Mouse (Mus musculus): ENCODE data around the gene Cntnap1. TPM values are rescaled to one million over a fixed set of nuclear protein-coding genes. Genes with fewer than 3 reads are reported as not detected.
A peak's percentile ranks its signal among the peaks of the same experiment; 100 is the strongest.

The Cntnap1 gene
- polyA plus RNA-seq, 1 experiment from 2014 or later: 0.24 TPM

- Histone ChIP-seq H3K4me3 (ENCODE audit: low read depth, low read length) (peak within 1 kb of the TSS; percentile 82), H3K4me2 (replicated peaks; ENCODE audit: low read depth, low read length) (peak within 1 kb of the TSS; percentile 93), H3K27ac (ENCODE audit: low read length) (peak within 1 kb of the TSS; percentile 94), H3K27me3 (replicated peaks; ENCODE audit: insufficient read depth, low read length) (no peaks in the 10 kb centered on the region), H3K4me1 (ENCODE audit: insufficient read depth, low read depth, low read length) (peaks cover 10% of the 10 kb centered on the region; the same call in 1 of the 2 replicates), H3K36me3 (ENCODE audit: insufficient read depth, low read length) (no peaks in the 10 kb centered on the region), H3K9me3 (ENCODE audit: low read length) (no peaks in the 10 kb centered on the region), H3K9ac (replicated peaks; ENCODE audit: low read depth) (peak within 1 kb of the TSS; percentile 85)
- DNase-seq (ENCODE audit: low spot score) (peak; percentile 93), ATAC-seq (peak; percentile 90)
- 1% methylated on average over 54 of the region's 56 CpGs for WGBS
- no peak for TF ChIP-seq EP300 (IDR thresholded peaks at IDR 0.05)
- TF ChIP-seq CTCF (IDR thresholded peaks at IDR 0.05): peak; percentile 66
Measured at GRCm38 (mm10) chr11:101226065-101226701, 55.9 kb downstream of the Cntnap1 start, which contains the start of gene Ezh1. Ezh1 (minus strand) TSS chr11:101226463.

- ATAC-seq: no peak
- no peaks in the 10 kb centered on the region for H3K36me3 ChIP-seq (ENCODE audit: insufficient read depth, low read length)
- 20% methylated on average over 8 of the region's 8 CpGs for whole genome bisulfite sequencing
- TF ChIP-seq EP300 (IDR thresholded peaks at IDR 0.05): no peak
- no peak for TF ChIP-seq CTCF (IDR thresholded peaks at IDR 0.05)
- no peak for DNase-seq (ENCODE audit: low spot score)
- H3K9ac ChIP-seq (replicated peaks; ENCODE audit: low read depth): no peak overlapping the region
- H3K4me3 ChIP-seq (ENCODE audit: low read depth, low read length): no peak overlapping the region
- H3K9me3 ChIP-seq (ENCODE audit: low read length): no peaks in the 10 kb centered on the region
- no peaks in the 10 kb centered on the region for H3K27me3 ChIP-seq (replicated peaks; ENCODE audit: insufficient read depth, low read length)
- H3K4me1 ChIP-seq (ENCODE audit: insufficient read depth, low read depth, low read length): peaks cover 10% of the 10 kb centered on the region; the same call in 1 of the 2 replicates
- H3K27ac ChIP-seq (ENCODE audit: low read length): peak overlapping the region; percentile 93
- peak overlapping the region; percentile 34 for H3K4me2 ChIP-seq (replicated peaks; ENCODE audit: low read depth, low read length)
Measured at GRCm38 (mm10) chr11:101229361-101229900, 59.1 kb downstream of the Cntnap1 start.

GRCm38 (mm10) chr11:101230061-101230511 lies 59.8 kb downstream of the Cntnap1 start:
- no peaks in the 10 kb centered on the region for H3K9me3 ChIP-seq (ENCODE audit: low read length)
- TF ChIP-seq EP300 (IDR thresholded peaks at IDR 0.05) (no peak), CTCF (IDR thresholded peaks at IDR 0.05) (no peak)
- WGBS: 27% methylated on average over 2 of the region's 2 CpGs
- H3K27me3 ChIP-seq (replicated peaks; ENCODE audit: insufficient read depth, low read length): no peaks in the 10 kb centered on the region
- DNase-seq (ENCODE audit: low spot score): peak; percentile 76
- H3K4me1 ChIP-seq (ENCODE audit: insufficient read depth, low read depth, low read length): peaks cover 10% of the 10 kb centered on the region; the same call in 1 of the 2 replicates
- no peak overlapping the region; the same call in 1 of the 2 replicates for H3K4me2 ChIP-seq (replicated peaks; ENCODE audit: low read depth, low read length)
- ATAC-seq: 0 out of 2 replicates have a peak, but pooled peaks have one; percentile 7
- no peaks in the 10 kb centered on the region for H3K36me3 ChIP-seq (ENCODE audit: insufficient read depth, low read length)
- no peak overlapping the region for H3K9ac ChIP-seq (replicated peaks; ENCODE audit: low read depth)
- H3K27ac ChIP-seq (ENCODE audit: low read length): peak overlapping the region; percentile 93
- no peak overlapping the region for H3K4me3 ChIP-seq (ENCODE audit: low read depth, low read length)

GRCm38 (mm10) chr11:101230526-101230925 lies 60.2 kb downstream of the Cntnap1 start:
- Histone ChIP-seq H3K36me3 (ENCODE audit: insufficient read depth, low read length) (no peaks in the 10 kb centered on the region), H3K27ac (ENCODE audit: low read length) (peak overlapping the region; percentile 93), H3K4me2 (replicated peaks; ENCODE audit: low read depth, low read length) (peak overlapping the region; percentile 52), H3K4me3 (ENCODE audit: low read depth, low read length) (no peak overlapping the region), H3K9me3 (ENCODE audit: low read length) (no peaks in the 10 kb centered on the region), H3K27me3 (replicated peaks; ENCODE audit: insufficient read depth, low read length) (no peaks in the 10 kb centered on the region), H3K9ac (replicated peaks; ENCODE audit: low read depth) (no peak overlapping the region), H3K4me1 (ENCODE audit: insufficient read depth, low read depth, low read length) (peaks cover 10% of the 10 kb centered on the region; the same call in 1 of the 2 replicates)
- no peak for TF ChIP-seq CTCF (IDR thresholded peaks at IDR 0.05)
- no peak for TF ChIP-seq EP300 (IDR thresholded peaks at IDR 0.05)
- ATAC-seq: no peak
- 20% methylated on average over 5 of the region's 5 CpGs for WGBS
- DNase-seq (ENCODE audit: low spot score): peak; percentile 47

- 4% methylated on average over 18 of the region's 18 CpGs for WGBS
- Histone ChIP-seq H3K27ac (ENCODE audit: low read length) (peak overlapping the region; percentile 93), H3K27me3 (replicated peaks; ENCODE audit: insufficient read depth, low read length) (no peaks in the 10 kb centered on the region), H3K9me3 (ENCODE audit: low read length) (no peaks in the 10 kb centered on the region), H3K4me1 (ENCODE audit: insufficient read depth, low read depth, low read length) (peaks cover 10% of the 10 kb centered on the region; the same call in 1 of the 2 replicates), H3K4me3 (ENCODE audit: low read depth, low read length) (peak overlapping the region; percentile 27), H3K9ac (replicated peaks; ENCODE audit: low read depth) (peak overlapping the region; percentile 23; the same call in 1 of the 2 replicates), H3K4me2 (replicated peaks; ENCODE audit: low read depth, low read length) (peak overlapping the region; percentile 52), H3K36me3 (ENCODE audit: insufficient read depth, low read length) (no peaks in the 10 kb centered on the region)
- DNase-seq (ENCODE audit: low spot score) (peak; percentile 84), ATAC-seq (peak; percentile 69)
- peak; percentile 47 for TF ChIP-seq CTCF (IDR thresholded peaks at IDR 0.05)
- peak; percentile 93 for TF ChIP-seq EP300 (IDR thresholded peaks at IDR 0.05)
Measured at GRCm38 (mm10) chr11:101230991-101231871, 60.9 kb downstream of the Cntnap1 start.

All from lung, postnatal 0 days (tissue).